Mouse (Mus musculus): ENCODE data around the gene Rab40c.
A peak's percentile ranks its signal among the peaks of the same experiment; 100 is the strongest.
"Not testable (repeated sequence)": the region's sequence is repeated elsewhere in the genome, so short reads cannot be mapped to it uniquely, and the experiment has no call there.

Gene Rab40c

GRCm38 (mm10) chr17:25875171-25876136 lies 44.1 kb downstream of the Rab40c start:
- peak; percentile 80 to 88 for DNase-seq (ENCODE audit: low spot score in 2 of 2)

- DNase-seq (ENCODE audit: low spot score in 2 of 2), result peak; percentile 85 to 95
Observed at GRCm38 (mm10) chr17:25874721-25875170, 44.8 kb downstream of the Rab40c start, which contains the start of gene Mettl26. Mettl26 (plus strand) TSS chr17:25875074.

GRCm38 (mm10) chr17:25874148-25874720 lies 45.3 kb downstream of the Rab40c start:
- no peak for DNase-seq (ENCODE audit: low spot score in 2 of 2)

GRCm38 (mm10) chr17:25873405-25874147 lies 46.0 kb downstream of the Rab40c start:
- DNase-seq (ENCODE audit: low spot score in 2 of 2), result no peak

GRCm38 (mm10) chr17:25872676-25873075 lies 46.9 kb downstream of the Rab40c start:
- no peak for DNase-seq (ENCODE audit: low spot score in 2 of 2)

GRCm38 (mm10) chr17:25871566-25871965 lies 48.0 kb downstream of the Rab40c start:
- not testable (repeated sequence) for DNase-seq (ENCODE audit: low spot score in 2 of 2)

- no peak for DNase-seq (ENCODE audit: low spot score in 2 of 2)
Observed at GRCm38 (mm10) chr17:25869954-25870353, 49.6 kb downstream of the Rab40c start.

GRCm38 (mm10) chr17:25869498-25869897 lies 50.0 kb downstream of the Rab40c start:
- DNase-seq (ENCODE audit: low spot score in 2 of 2), result no peak

GRCm38 (mm10) chr17:25868601-25869191 lies 50.8 kb downstream of the Rab40c start, which contains the start of gene Mcrip2:
Mcrip2 (minus strand) TSS chr17:25868764.
- DNase-seq (ENCODE audit: low spot score in 2 of 2), result peak; percentile 69 to 78

GRCm38 (mm10) chr17:25867836-25868600 lies 51.5 kb downstream of the Rab40c start:
- no peak for DNase-seq (ENCODE audit: low spot score in 2 of 2)

- no peak for DNase-seq (ENCODE audit: low spot score in 2 of 2)
Observed at GRCm38 (mm10) chr17:25867509-25867835, 52.1 kb downstream of the Rab40c start.

GRCm38 (mm10) chr17:25866172-25866571 lies 53.4 kb downstream of the Rab40c start:
- DNase-seq (ENCODE audit: low spot score in 2 of 2), result no peak

- DNase-seq (ENCODE audit: low spot score in 2 of 2), result no peak
Observed at GRCm38 (mm10) chr17:25865288-25865687, 54.2 kb downstream of the Rab40c start.

GRCm38 (mm10) chr17:25864311-25864710 lies 55.2 kb downstream of the Rab40c start:
- DNase-seq (ENCODE audit: low spot score in 2 of 2), result no peak

- DNase-seq (ENCODE audit: low spot score in 2 of 2), result no peak
Observed at GRCm38 (mm10) chr17:25863681-25864080, 55.8 kb downstream of the Rab40c start.

- DNase-seq (ENCODE audit: low spot score in 2 of 2), result no peak
Observed at GRCm38 (mm10) chr17:25861704-25862612, 57.6 kb downstream of the Rab40c start.

GRCm38 (mm10) chr17:25860832-25861703 lies 58.5 kb downstream of the Rab40c start, which contains the start of gene Wdr90:
Wdr90 (minus strand) TSS chr17:25861501.
- DNase-seq (ENCODE audit: low spot score in 2 of 2), result peak; percentile 90 to 92

- no peak for DNase-seq (ENCODE audit: low spot score in 2 of 2)
Observed at GRCm38 (mm10) chr17:25860229-25860628, 59.3 kb downstream of the Rab40c start.

Measured in frontal cortex, postnatal 10 days (tissue).